Mouse (Mus musculus) midbrain, embryonic 12.5 days (tissue): ENCODE measurements around the gene Nod1. TPM values are rescaled to one million over a fixed set of nuclear protein-coding genes. Genes with fewer than 3 reads are reported as not detected.

ENCODE experiments used
- ATAC-seq: fragments of 200-750 bp; cut with Nextera tagmentation; 2 replicates; pipeline ENCODE4 v1.8.0; 2017; ENCODE audit warnings: low read depth, moderate TSS enrichment, moderate library complexity; ENCODE audit not compliant: low FRiP score
- H3K27ac ChIP-seq: fragments of 300-500 bp; sonication (generic); replicated peaks from 2 replicates; pipeline ENCODE4 v1.5.1; 2016; ENCODE audit warnings: mild to moderate bottlenecking
- H3K27me3 ChIP-seq: fragments of 300-500 bp; sonication (generic); 2 replicates; pipeline ENCODE4 v1.6.1; 2016; ENCODE audit warnings: mild to moderate bottlenecking
- H3K36me3 ChIP-seq: fragments of 300-500 bp; sonication (generic); 2 replicates; pipeline ENCODE4 v1.6.1; 2016
- H3K4me1 ChIP-seq: fragments of 300-500 bp; sonication (generic); 2 replicates; pipeline ENCODE4 v1.6.1; 2016
- H3K4me2 ChIP-seq: fragments of 300-500 bp; sonication (generic); replicated peaks from 2 replicates; pipeline ENCODE4 v1.6.1; 2016; ENCODE audit warnings: mild to moderate bottlenecking, moderate library complexity
- H3K4me3 ChIP-seq: fragments of 300-500 bp; sonication (generic); 2 replicates; pipeline ENCODE4 v1.5.1; 2016; ENCODE audit warnings: mild to moderate bottlenecking
- H3K9ac ChIP-seq: fragments of 300-500 bp; sonication (generic); replicated peaks from 2 replicates; pipeline ENCODE4 v1.6.1; 2016; ENCODE audit warnings: mild to moderate bottlenecking, moderate library complexity
- H3K9me3 ChIP-seq: fragments of 300-500 bp; sonication (generic); 2 replicates; pipeline ENCODE4 v1.6.1; 2016; ENCODE audit warnings: mild to moderate bottlenecking
- WGBS: fragments of 180-500 bp; shearing (Covaris S2); methylation state at CpG from one replicate; pipeline ENCODE4 v1.1.7; 2016; 5-methylcytosine and 5-hydroxymethylcytosine counted together
- polyA plus RNA-seq: library from polyadenylated mRNA; unstranded; fragments of >200 nt; fragmentation: Nextera tagmentation; extraction: Ambion mirVana; gene quantifications from 2 replicates; pipeline ENCODE4 v1.2.1, GENCODE M21; 2016

Nod1 gene
- polyA plus RNA-seq, 1 experiment from 2014 or later, result 3.6 TPM

DNA sequence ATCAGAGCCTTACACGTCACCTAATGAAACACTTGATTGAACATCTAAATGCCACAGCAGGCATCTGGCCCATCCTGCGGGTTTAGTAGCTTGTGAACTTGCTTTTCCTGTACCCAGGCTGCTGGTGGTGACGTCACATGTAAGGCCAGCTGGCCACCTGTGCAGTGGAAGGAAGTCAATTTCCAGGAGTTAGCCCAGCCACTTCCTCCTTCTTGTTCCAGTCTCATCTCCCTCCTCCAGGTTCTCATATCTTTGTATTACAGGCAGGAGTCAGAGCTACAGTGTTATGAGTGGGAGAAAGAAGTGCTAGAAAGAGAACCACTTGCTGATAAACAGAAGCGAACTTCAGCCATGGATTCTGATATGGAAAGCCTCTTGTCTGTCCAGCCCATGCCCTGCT lies 56.2 kb downstream of the Nod1 start:
- 66% methylated on average over 4 of the region's 4 CpGs for WGBS
- Histone ChIP-seq H3K9ac (no peak overlapping the region), H3K9me3 (no peaks in the 10 kb centered on the region), H3K36me3 (no peaks in the 10 kb centered on the region), H3K4me2 (no peak overlapping the region), H3K27ac (no peak overlapping the region), H3K4me1 (no peaks in the 10 kb centered on the region), H3K27me3 (no peaks in the 10 kb centered on the region), H3K4me3 (no peak overlapping the region)
- ATAC-seq, result no peak

- no peak overlapping the region for H3K4me2 ChIP-seq
- ATAC-seq, result no peak
- no peak overlapping the region for H3K4me3 ChIP-seq
- no peaks in the 10 kb centered on the region for H3K36me3 ChIP-seq
- no peaks in the 10 kb centered on the region for H3K4me1 ChIP-seq
- WGBS, result 90% methylated on average over 4 of the region's 4 CpGs
- H3K27ac ChIP-seq, result no peak overlapping the region
- H3K27me3 ChIP-seq, result no peaks in the 10 kb centered on the region
- H3K9ac ChIP-seq, result no peak overlapping the region
- no peaks in the 10 kb centered on the region for H3K9me3 ChIP-seq
Measured at GRCm38 (mm10) chr6:54914977-54915376, 57.4 kb downstream of the Nod1 start.

DNA sequence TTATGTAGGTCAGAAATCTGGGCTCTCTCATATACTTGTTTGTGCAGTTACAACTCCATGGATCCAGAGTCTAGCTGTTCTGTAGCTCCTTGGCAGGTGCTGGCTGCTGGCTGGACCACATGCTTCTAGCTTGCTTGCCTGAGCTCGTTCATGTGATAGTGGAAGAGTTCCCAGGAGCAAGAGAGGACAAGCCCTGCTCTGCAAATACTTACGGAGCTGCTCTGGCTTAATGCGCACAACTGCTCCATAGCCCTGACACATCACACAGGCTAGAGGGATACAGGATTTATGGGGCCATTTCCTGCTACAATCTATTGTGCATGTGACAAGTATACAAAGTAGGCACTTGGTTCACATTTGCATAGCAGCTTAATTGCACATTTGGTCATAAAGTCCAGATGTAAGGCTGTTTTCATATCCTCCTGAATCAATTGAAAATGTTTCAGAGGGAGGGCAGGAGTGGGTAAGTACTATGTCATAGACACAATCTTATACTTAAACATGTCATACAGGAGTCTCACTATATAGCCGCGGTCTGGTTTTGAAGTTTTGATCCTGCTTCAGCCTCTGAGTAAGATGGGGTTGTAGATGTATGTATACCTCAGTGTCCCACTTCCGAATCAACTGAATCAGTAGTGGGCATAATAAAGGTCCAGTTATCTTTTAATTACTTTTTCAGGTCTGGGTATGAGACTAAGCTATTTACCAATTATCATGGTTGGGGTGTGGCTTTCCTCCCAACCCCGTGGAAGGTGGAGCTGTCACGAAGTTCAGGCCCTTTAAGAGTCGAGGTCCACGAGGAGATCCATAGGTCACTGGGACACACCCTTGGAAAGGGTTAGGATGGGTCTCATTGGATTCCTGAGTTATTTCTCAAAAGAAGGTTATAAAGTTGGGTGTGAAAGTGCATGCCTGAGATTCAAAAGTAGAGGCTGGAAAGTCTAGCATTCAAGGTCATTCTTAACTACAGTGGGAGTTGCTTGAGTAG lies 66.1 kb downstream of the Nod1 start:
- no peak overlapping the region for H3K27ac ChIP-seq
- WGBS, result 92% methylated on average over 10 of the region's 10 CpGs
- H3K9ac ChIP-seq, result no peak overlapping the region
- H3K4me3 ChIP-seq, result no peak overlapping the region
- H3K4me2 ChIP-seq, result no peak overlapping the region
- no peaks in the 10 kb centered on the region for H3K4me1 ChIP-seq
- no peaks in the 10 kb centered on the region for H3K9me3 ChIP-seq
- no peaks in the 10 kb centered on the region for H3K27me3 ChIP-seq
- H3K36me3 ChIP-seq, result no peaks in the 10 kb centered on the region
- no peak for ATAC-seq

DNA sequence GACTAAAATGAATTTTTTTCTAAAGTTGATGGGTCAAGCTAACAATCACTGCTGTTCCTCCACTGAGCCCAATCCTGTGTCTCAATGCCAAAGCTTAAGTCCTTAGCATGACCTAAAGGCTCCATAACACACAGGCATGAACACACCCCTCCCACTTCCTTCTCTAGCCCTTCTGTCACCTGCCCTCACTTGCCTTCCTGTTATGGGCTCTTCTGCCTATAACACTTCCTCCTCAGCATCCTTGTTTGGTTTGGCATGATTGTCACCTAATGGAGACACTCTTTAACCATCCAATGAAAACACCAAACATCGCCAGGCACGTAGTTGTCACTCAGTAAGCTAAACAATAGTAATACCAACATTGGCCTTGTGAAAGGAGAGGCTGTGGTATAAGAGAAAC lies 69.9 kb downstream of the Nod1 start:
- H3K4me3 ChIP-seq, result no peak overlapping the region
- H3K27ac ChIP-seq, result no peak overlapping the region
- no peaks in the 10 kb centered on the region for H3K9me3 ChIP-seq
- H3K36me3 ChIP-seq, result no peaks in the 10 kb centered on the region
- no peak overlapping the region for H3K4me2 ChIP-seq
- no peaks in the 10 kb centered on the region for H3K4me1 ChIP-seq
- H3K9ac ChIP-seq, result no peak overlapping the region
- WGBS, result 87% methylated on average over 2 of the region's 2 CpGs
- ATAC-seq, result no peak
- no peaks in the 10 kb centered on the region for H3K27me3 ChIP-seq

- H3K27me3 ChIP-seq, result no peaks in the 10 kb centered on the region
- H3K36me3 ChIP-seq, result no peaks in the 10 kb centered on the region
- H3K4me1 ChIP-seq, result no peaks in the 10 kb centered on the region
- no peak overlapping the region for H3K9ac ChIP-seq
- no peak overlapping the region for H3K4me2 ChIP-seq
- H3K9me3 ChIP-seq, result no peaks in the 10 kb centered on the region
- no peak for ATAC-seq
- 79% methylated on average over 2 of the region's 2 CpGs for WGBS
- no peak overlapping the region for H3K27ac ChIP-seq
- H3K4me3 ChIP-seq, result no peak overlapping the region
Measured at GRCm38 (mm10) chr6:54900256-54900655, 72.2 kb downstream of the Nod1 start.

GRCm38 (mm10) chr6:54891384-54891783 lies 81.0 kb downstream of the Nod1 start:
- Histone ChIP-seq H3K27me3 (no peaks in the 10 kb centered on the region), H3K36me3 (no peaks in the 10 kb centered on the region), H3K4me2 (no peak overlapping the region), H3K9me3 (no peaks in the 10 kb centered on the region), H3K27ac (no peak overlapping the region), H3K4me1 (peaks cover 3% of the 10 kb centered on the region; the same call in 1 of the 2 replicates), H3K4me3 (no peak overlapping the region), H3K9ac (no peak overlapping the region)
- no peak for ATAC-seq
- WGBS, result 95% methylated on average over 3 of the region's 3 CpGs

GRCm38 (mm10) chr6:54890221-54890620 lies 82.2 kb downstream of the Nod1 start:
- Histone ChIP-seq H3K27me3 (no peaks in the 10 kb centered on the region), H3K9ac (no peak overlapping the region), H3K4me3 (no peak overlapping the region), H3K36me3 (no peaks in the 10 kb centered on the region), H3K4me1 (peaks cover 3% of the 10 kb centered on the region; the same call in 1 of the 2 replicates), H3K9me3 (no peaks in the 10 kb centered on the region), H3K4me2 (no peak overlapping the region), H3K27ac (no peak overlapping the region)
- ATAC-seq, result no peak
- WGBS, result 50% methylated on average over 9 of the region's 9 CpGs

DNA sequence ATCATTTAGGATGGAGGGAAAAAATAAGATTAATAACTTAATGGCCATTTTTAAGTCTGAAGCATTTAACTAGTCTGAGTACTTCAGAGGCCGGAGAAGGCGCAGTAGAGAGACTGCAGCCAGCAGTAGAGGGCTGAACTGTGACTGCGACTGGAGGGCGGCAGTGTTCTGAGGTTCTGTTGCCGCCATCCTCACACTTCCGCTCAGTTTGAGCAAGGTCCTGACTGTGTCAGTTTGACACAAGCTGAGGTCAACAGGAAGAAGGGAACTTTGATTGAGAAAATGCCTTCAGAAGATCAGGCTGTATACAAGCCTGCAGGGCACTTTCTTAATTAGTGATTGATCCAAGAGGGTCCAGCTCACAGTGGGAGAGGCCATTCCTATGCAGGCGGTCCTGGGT lies 86.2 kb downstream of the Nod1 start:
- H3K9ac ChIP-seq, result no peak overlapping the region
- peaks cover 3% of the 10 kb centered on the region; the same call in 1 of the 2 replicates for H3K4me1 ChIP-seq
- 64% methylated on average over 7 of the region's 7 CpGs for WGBS
- H3K27ac ChIP-seq, result no peak overlapping the region
- no peak overlapping the region for H3K4me2 ChIP-seq
- H3K36me3 ChIP-seq, result no peaks in the 10 kb centered on the region
- no peaks in the 10 kb centered on the region for H3K27me3 ChIP-seq
- ATAC-seq, result no peak
- no peak overlapping the region for H3K4me3 ChIP-seq
- H3K9me3 ChIP-seq, result no peaks in the 10 kb centered on the region

- Histone ChIP-seq H3K4me2 (no peak overlapping the region), H3K9me3 (no peaks in the 10 kb centered on the region), H3K36me3 (0 out of 2 replicates have a peak, but pooled peaks cover 6% of the 10 kb centered on the region), H3K4me3 (no peak overlapping the region), H3K9ac (no peak overlapping the region), H3K27me3 (no peaks in the 10 kb centered on the region), H3K27ac (no peak overlapping the region), H3K4me1 (no peaks in the 10 kb centered on the region)
- ATAC-seq, result no peak
- WGBS, result 78% methylated on average over 2 of the region's 2 CpGs
Measured at GRCm38 (mm10) chr6:54883424-54883823, 89.0 kb downstream of the Nod1 start.

GRCm38 (mm10) chr6:54880086-54880485 lies 92.3 kb downstream of the Nod1 start:
- H3K9ac ChIP-seq, result no peak overlapping the region
- H3K4me3 ChIP-seq, result no peak overlapping the region
- WGBS, result 96% methylated on average over 4 of the region's 4 CpGs
- H3K4me1 ChIP-seq, result no peaks in the 10 kb centered on the region
- H3K36me3 ChIP-seq, result 0 out of 2 replicates have a peak, but pooled peaks cover 6% of the 10 kb centered on the region
- no peaks in the 10 kb centered on the region for H3K27me3 ChIP-seq
- no peak for ATAC-seq
- H3K27ac ChIP-seq, result no peak overlapping the region
- no peaks in the 10 kb centered on the region for H3K9me3 ChIP-seq
- H3K4me2 ChIP-seq, result no peak overlapping the region

DNA sequence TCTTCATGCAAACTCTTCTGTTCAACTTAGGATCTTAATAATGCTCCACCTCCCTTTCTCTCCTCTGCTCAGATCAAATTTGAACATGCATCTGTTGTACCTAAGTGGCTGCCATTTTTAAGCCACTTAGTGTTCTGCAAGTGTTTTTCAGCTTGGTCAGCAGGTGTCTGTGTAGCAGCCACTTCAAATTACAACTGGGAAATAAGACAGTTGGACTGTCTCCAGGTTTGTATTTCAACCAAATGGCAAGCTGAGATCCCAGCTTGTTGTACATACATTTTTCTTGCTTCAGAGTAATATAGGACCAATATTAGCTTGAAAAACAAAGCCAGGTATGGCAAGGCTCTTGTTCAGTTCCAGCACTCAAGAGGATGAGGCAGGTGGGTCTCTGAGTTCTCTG lies 93.9 kb downstream of the Nod1 start:
- Histone ChIP-seq H3K27me3 (no peaks in the 10 kb centered on the region), H3K4me2 (no peak overlapping the region), H3K27ac (no peak overlapping the region), H3K9me3 (no peaks in the 10 kb centered on the region), H3K36me3 (0 out of 2 replicates have a peak, but pooled peaks cover 6% of the 10 kb centered on the region), H3K4me3 (no peak overlapping the region), H3K9ac (no peak overlapping the region), H3K4me1 (no peaks in the 10 kb centered on the region)
- no peak for ATAC-seq

DNA sequence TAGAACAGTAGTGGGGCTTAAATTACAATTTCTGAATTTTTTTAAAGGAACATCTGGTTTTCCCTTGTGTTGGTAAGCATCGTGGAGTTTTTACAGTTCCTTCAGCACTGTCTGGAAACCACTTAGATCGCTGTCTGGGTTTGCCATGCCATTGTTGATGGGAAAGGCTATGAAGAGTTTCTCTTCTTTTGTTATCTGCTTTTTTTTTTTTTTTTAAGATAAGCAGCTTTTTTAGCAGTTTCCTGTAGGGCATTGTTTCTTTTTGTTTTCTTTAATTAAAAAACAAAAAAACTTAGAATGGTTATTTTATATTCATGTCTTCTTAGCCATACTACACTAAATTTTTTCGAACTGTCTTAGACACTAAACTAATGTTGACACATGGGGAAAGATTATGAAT lies 94.8 kb downstream of the Nod1 start:
- Histone ChIP-seq H3K4me3 (no peak overlapping the region), H3K27me3 (no peaks in the 10 kb centered on the region), H3K4me1 (no peaks in the 10 kb centered on the region), H3K36me3 (0 out of 2 replicates have a peak, but pooled peaks cover 6% of the 10 kb centered on the region), H3K4me2 (no peak overlapping the region), H3K9ac (no peak overlapping the region), H3K27ac (no peak overlapping the region), H3K9me3 (no peaks in the 10 kb centered on the region)
- no peak for ATAC-seq
- 95% methylated on average over 3 of the region's 3 CpGs for WGBS
